Mouse (Mus musculus) liver, embryonic 14.5 days (tissue): ENCODE data around the gene Ces1e.

Experiments
- CTCF ChIP-seq: IDR thresholded peaks from 2 replicates; pipeline ENCODE4 v1.5.1; 2016; ENCODE audit warnings: antibody characterized with exemption, low read depth, control low read depth
- EP300 ChIP-seq: IDR thresholded peaks from 2 replicates; pipeline ENCODE4 v1.6.1; 2016; ENCODE audit warnings: antibody characterized with exemption, low read depth

- TF ChIP-seq EP300 (no peak), CTCF (no peak)
These were observed 5.3 kb upstream of the Ces1e start for GRCm38 (mm10) chr8:93234706-93235105.
